10 mouse cellular contexts compared by ENCODE assay signal in genomic region chr15:84775421-84776174, GRCm38 (mm10). TPM values are rescaled to one million over a fixed set of nuclear protein-coding genes. Genes with fewer than 3 reads are reported as not detected.
DNase-seq lines count a peak whose midpoint lies in the region; ATAC-seq lines count a peak whose summit lies in the region.
"Had no signal": no experiment of that assay in that cellular context is flagged by ENCODE, and none has a peak within 500 bp of the region (broad histone marks: within the 10 kb centered on the region; RNA-seq: fewer than 3 reads in every experiment).

No protein-coding gene starts in this region.

- no peak for DNase-seq in heart, postnatal 36 days
- peak; percentile 41 for DNase-seq in adipocyte (ENCODE audit: low spot score)
- no peak for DNase-seq in spleen, postnatal 4 days (ENCODE audit: low spot score in 2 of 2)
- no peak for DNase-seq in gastrocnemius, postnatal 10 days
- DNase-seq in liver, embryonic 11.5 days (ENCODE audit: low spot score): no peak
- DNase-seq: kidney, adult 18-20 months had no signal

- no peaks in the 10 kb centered on the region; the same call in 1 of the 2 replicates for H3K27me3 ChIP-seq in heart, embryonic 15.5 days
- no peaks in the 10 kb centered on the region for H3K27me3 ChIP-seq in forebrain, embryonic 16.5 days (replicated peaks; ENCODE audit: control insufficient read depth, insufficient read depth, low read length)
- H3K27me3 ChIP-seq in midbrain, embryonic 15.5 days (replicated peaks): no peaks in the 10 kb centered on the region
- no peaks in the 10 kb centered on the region for H3K27me3 ChIP-seq in liver, embryonic 11.5 days (replicated peaks; ENCODE audit: control insufficient read depth, insufficient read depth, low read length)
- H3K27me3 ChIP-seq: lung, embryonic 15.5 days had no signal

- peaks cover 4% of the 10 kb centered on the region; the same call in 1 of the 2 replicates for H3K4me1 ChIP-seq in heart, embryonic 15.5 days (replicated peaks)
- peaks cover 25% of the 10 kb centered on the region for H3K4me1 ChIP-seq in forebrain, embryonic 16.5 days (replicated peaks; ENCODE audit: control insufficient read depth, insufficient read depth, low read length)
- peaks cover 18% of the 10 kb centered on the region for H3K4me1 ChIP-seq in midbrain, embryonic 15.5 days
- no peaks in the 10 kb centered on the region for H3K4me1 ChIP-seq in liver, embryonic 11.5 days (replicated peaks; ENCODE audit: control insufficient read depth, insufficient read depth, low read length)
- H3K4me1 ChIP-seq: lung, embryonic 15.5 days had no signal

- no peaks in the 10 kb centered on the region for H3K9me3 ChIP-seq in heart, embryonic 15.5 days (replicated peaks)
- no peaks in the 10 kb centered on the region for H3K9me3 ChIP-seq in forebrain, embryonic 16.5 days (ENCODE audit: control insufficient read depth, low read length)
- H3K9me3 ChIP-seq in midbrain, embryonic 15.5 days: no peaks in the 10 kb centered on the region
- no peaks in the 10 kb centered on the region for H3K9me3 ChIP-seq in liver, embryonic 11.5 days (ENCODE audit: control insufficient read depth, low read length)
- H3K9me3 ChIP-seq: lung, embryonic 15.5 days had no signal

- ATAC-seq in heart, embryonic 15.5 days (replicated peaks; ENCODE audit: insufficient number of reproducible peaks, insufficient read depth, low FRiP score, low read depth): no peak
- peak; percentile 65 for ATAC-seq in forebrain, embryonic 16.5 days
- ATAC-seq in midbrain, embryonic 15.5 days (replicated peaks): peak; percentile 38; the same call in 1 of the 2 replicates
- ATAC-seq in liver, embryonic 11.5 days (replicated peaks; ENCODE audit: low FRiP score): no peak

- 54% methylated on average over 20 of the region's 20 CpGs for WGBS in heart, embryonic 15.5 days
- 10% methylated on average over 20 of the region's 20 CpGs for WGBS in forebrain, embryonic 16.5 days
- WGBS in midbrain, embryonic 15.5 days: 8% methylated on average over 20 of the region's 20 CpGs
- 72% methylated on average over 20 of the region's 20 CpGs for WGBS in liver, embryonic 11.5 days

- no peak overlapping the region for H3K4me3 ChIP-seq in heart, embryonic 15.5 days
- H3K4me3 ChIP-seq in forebrain, embryonic 16.5 days (replicated peaks; ENCODE audit: low read length): no peak overlapping the region
- H3K4me3 ChIP-seq in midbrain, embryonic 15.5 days: no peak overlapping the region
- no peak overlapping the region for H3K4me3 ChIP-seq in liver, embryonic 11.5 days (ENCODE audit: low read depth, low read length)
- H3K4me3 ChIP-seq: lung, embryonic 15.5 days had no signal

- intact Hi-C loops in heart, postnatal 36 days (cut with DNase I): no loop called here

- H3K9ac ChIP-seq in heart, embryonic 15.5 days: no peak overlapping the region
- H3K9ac ChIP-seq in forebrain, embryonic 16.5 days (replicated peaks; ENCODE audit: low read depth, low read length): no peak overlapping the region
- H3K9ac ChIP-seq in midbrain, embryonic 15.5 days: no peak overlapping the region
- H3K9ac ChIP-seq in liver, embryonic 11.5 days (ENCODE audit: low read depth, low read length): no peak overlapping the region
- H3K9ac ChIP-seq: lung, embryonic 15.5 days had no signal

- H3K36me3 ChIP-seq in heart, embryonic 15.5 days: no peaks in the 10 kb centered on the region
- H3K36me3 ChIP-seq in forebrain, embryonic 16.5 days (ENCODE audit: control insufficient read depth, insufficient read depth): no peaks in the 10 kb centered on the region
- H3K36me3 ChIP-seq in midbrain, embryonic 15.5 days (replicated peaks): no peaks in the 10 kb centered on the region
- no peaks in the 10 kb centered on the region for H3K36me3 ChIP-seq in liver, embryonic 11.5 days (ENCODE audit: control insufficient read depth, insufficient read depth, low read length)
- H3K36me3 ChIP-seq: lung, embryonic 15.5 days had no signal

- peak overlapping the region; percentile 8; the same call in 1 of the 2 replicates for H3K4me2 ChIP-seq in heart, embryonic 15.5 days
- peak overlapping the region; percentile 41 for H3K4me2 ChIP-seq in forebrain, embryonic 16.5 days (ENCODE audit: low read length)
- H3K4me2 ChIP-seq in midbrain, embryonic 15.5 days: peak overlapping the region; percentile 34
- no peak overlapping the region for H3K4me2 ChIP-seq in liver, embryonic 11.5 days
- H3K4me2 ChIP-seq: lung, embryonic 15.5 days had no signal

- H3K27ac ChIP-seq in heart, embryonic 15.5 days: no peak overlapping the region
- H3K27ac ChIP-seq in forebrain, embryonic 16.5 days (ENCODE audit: low read length): peak overlapping the region; percentile 54; the same call in 1 of the 2 replicates
- H3K27ac ChIP-seq in midbrain, embryonic 15.5 days: no peak overlapping the region
- H3K27ac ChIP-seq in liver, embryonic 11.5 days (ENCODE audit: low read depth, low read length): no peak overlapping the region
- H3K27ac ChIP-seq: lung, embryonic 15.5 days had no signal

RNA-seq across cellular contexts. Expression of gene Arhgap8, which starts 55.7 kb away (rescaled TPM):
- 3.5 and 8.6 TPM in 2 replicates for polyA plus RNA-seq in heart, embryonic 15.5 days (2015; fragmentation: Nextera tagmentation; extraction: Ambion mirVana)
- under 1 TPM; 0.60 to 0.92 TPM for total RNA-seq in heart, postnatal 36 days (2021)
- polyA plus RNA-seq in forebrain, embryonic 16.5 days (2015; fragmentation: Nextera tagmentation; extraction: Ambion mirVana): 0.39 and 0.53 TPM in 2 replicates
- 0.59 and 0.73 TPM in 2 replicates for polyA plus RNA-seq in midbrain, embryonic 15.5 days (2015; fragmentation: Nextera tagmentation; extraction: Ambion mirVana)
- not detected for total RNA-seq in gastrocnemius, postnatal 10 days (2021)
- polyA plus RNA-seq in liver, embryonic 11.5 days (2014; fragmentation: Nextera tagmentation; extraction: Ambion mirVana): 0.93 and 1.3 TPM in 2 replicates

Comparison
In these comparisons a context has a peak if more than half of its experiments do, and no peak if none do; other contexts are left out.
1. ATAC-seq: peak in forebrain, embryonic 16.5 days (single experiment) and midbrain, embryonic 15.5 days (single experiment); none in heart, embryonic 15.5 days (single experiment) and liver, embryonic 11.5 days (single experiment).